Mouse (Mus musculus) cerebellum, adult 2 months (tissue): ENCODE results near the gene Dhx36.

Experiments used
- CTCF ChIP-seq: fragments of 200-500 bp; IDR thresholded peaks from 2 replicates; pipeline ENCODE4 v1.5.1; 2011; ENCODE audit warnings: low read depth, mild to moderate bottlenecking, control low read depth, low read length, moderate library complexity, borderline replicate concordance; ENCODE audit not compliant: insufficient read depth
- POLR2A ChIP-seq: fragments of 200-500 bp; IDR thresholded peaks from 2 replicates; pipeline ENCODE4 v1.6.1; 2011; ENCODE audit warnings: low read length, control low read depth, borderline replicate concordance; ENCODE audit not compliant: insufficient read depth

- TF ChIP-seq CTCF: no peak
- TF ChIP-seq POLR2A: no peak
Observed at GRCm38 (mm10) chr3:62507206-62507647, 423 bp upstream of the Dhx36 start.
